Mouse (Mus musculus) regulatory T cell (primary cell): ENCODE data around the gene Mrpl52.

Experiments
- in situ Hi-C: fragments of 300-600 bp; cut with MboI, MseI; formaldehyde crosslinking; loops from one replicate; pipeline ENCODE4 v1.15.1; 2025; ENCODE audit warnings: high pct_unique_total_duplicates

The Mrpl52 gene

DNA sequence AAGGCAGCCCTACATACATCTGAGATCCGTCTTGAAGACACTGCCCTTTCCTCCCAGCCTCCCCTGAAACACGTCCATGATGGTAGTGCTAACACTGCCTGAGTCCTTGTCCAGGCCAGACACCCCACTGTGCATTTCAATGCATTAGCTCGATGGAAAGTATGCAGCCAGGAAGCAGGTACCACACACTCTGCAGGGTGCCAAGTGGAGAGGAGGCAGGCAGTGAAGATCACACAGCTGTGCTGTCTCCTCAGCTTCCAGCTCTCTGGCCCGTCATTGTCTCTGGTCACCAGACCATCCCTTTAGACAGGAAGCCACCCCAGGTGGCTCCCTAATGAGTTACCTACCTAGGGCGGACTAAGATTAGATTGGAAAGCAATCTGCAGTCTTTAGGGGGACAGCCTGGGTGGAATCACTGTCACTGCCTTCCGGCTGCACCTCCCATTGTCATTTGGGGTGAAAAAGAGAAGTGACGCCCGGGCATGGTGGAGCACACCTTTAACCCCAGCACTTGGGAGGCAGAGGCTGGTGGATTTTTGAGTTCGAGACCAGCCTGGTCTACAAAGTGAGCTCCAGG, 14.6 kb upstream of the Mrpl52 start:
- in situ Hi-C loops = no loop called here

DNA sequence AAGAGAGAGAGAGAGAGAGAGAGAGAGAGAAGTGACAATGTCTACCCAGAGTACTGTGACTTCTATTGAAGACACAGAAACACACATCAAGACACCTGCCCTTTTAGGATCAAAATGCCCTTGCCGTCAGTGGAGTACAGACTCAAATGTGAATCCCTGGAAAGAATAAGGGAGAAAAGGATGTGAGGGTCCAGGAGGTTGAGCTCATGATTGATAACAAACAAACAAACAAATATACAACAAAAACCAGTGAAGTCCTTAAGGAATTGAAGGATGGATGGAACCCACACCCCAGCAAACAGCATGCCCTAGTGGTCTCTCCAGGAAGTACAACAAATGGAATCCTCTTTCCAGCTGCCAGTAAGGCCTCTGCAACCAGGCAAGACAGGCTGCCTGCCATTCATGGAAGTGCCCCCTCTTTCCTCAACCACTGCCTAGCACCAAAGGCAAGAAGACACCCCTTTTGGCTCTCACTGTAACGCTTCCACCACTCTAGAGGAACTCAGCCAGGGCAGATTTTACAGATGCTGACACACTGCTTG, 14.0 kb upstream of the Mrpl52 start:
- in situ Hi-C loops = no loop called here

DNA sequence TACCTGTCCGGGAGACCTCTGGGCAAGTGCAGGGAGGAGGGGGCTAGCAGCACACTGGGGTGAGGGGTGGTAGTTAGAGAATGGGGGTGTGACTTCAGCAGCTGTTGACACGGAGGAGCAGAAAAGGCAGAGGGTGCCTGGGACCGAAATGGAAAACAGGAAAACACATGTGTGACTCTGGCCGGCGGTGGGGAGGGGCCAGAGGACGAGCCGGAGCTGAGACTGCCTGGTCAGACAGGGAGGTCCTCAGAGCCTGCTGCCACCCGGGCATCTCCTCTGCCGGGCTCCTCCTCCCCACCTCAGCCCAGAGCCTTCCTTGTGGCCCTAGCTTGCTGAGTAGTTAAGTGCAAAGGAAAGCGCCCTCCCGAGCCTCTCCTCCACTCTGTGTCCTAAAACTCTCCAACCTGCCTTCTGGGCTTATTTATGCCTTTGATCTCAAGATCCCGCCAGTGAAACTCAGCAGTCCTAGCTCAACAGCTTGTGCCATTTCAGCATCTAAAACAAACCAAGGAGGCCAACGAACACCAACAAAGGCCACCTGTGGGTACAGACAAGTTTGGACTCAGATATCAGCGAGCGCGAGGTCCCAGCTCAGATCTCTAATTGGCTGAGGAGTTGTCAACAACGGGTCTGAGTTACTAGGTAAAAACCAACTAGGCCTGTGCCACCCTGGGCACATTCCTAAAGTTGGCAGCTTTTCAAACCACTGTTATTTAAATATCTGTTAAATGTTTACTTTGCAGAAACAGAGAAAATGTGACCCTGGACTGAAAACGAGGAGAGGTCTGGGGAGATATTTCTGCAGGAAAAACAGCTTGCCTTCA, 12.6 kb upstream of the Mrpl52 start:
- in situ Hi-C loops = no loop called here

DNA sequence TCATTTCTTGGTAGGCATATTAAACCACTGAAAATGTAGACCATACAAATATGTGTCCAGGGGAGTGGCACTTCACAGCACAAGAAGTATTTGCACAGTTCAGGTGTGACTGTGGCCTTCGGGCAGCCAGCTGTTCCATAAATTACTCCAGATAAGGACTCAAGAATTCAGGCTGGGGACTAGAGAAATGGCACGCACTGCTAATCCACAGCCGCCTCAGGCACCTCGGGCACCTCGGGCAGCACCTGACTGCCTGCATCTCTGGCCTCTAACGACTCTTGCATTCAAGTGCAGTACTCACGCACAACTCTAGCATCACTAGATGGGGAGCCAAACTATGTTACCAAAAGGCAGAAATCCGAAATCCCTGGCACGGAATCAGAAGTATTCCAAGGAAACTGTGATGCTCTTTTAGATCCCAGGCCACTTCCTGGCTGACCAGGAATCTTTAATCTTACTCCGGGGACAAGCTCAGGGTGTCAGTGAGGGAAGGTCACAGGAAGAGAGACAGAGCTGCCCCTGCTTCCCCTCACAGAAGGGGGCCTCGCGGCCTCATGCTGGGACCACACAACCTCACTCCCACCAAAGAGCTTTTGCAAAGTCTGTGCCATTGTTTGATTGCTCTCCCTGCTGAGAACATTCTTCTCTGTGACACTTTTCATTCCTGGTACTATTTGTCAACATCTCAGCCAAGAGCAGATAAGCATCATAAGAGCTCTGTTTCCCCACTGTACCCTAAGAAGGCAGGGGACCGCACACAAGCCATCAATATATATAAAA, 11.3 kb upstream of the Mrpl52 start:
- in situ Hi-C loops = no loop called here

DNA sequence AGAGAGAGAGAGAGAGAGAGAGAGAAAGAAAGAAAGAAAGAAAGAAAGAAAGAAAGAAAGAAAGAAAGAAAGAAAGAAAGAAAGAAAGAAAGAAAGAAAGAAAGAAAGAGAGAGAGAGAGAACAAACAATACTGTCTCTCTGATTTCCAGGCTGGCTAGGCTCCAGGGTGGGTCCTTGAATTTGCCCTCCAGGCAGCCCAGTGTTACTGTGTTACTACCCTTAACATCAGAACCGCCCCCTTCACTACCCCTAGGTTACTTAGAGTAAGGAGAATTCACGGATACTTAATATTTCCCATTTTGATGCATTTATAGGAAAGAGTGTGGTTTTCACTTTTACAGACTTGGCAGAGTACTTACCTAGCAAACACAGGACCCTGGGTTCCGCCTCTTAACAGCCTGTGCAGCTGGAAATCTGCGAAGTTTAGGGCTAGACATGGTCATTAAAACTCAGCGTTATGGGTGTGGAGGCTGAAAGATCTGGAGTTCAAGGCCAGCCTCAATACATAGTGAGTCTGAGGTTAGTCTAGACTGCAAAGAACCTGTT, 10.4 kb upstream of the Mrpl52 start:
- in situ Hi-C loops = no loop called here

DNA sequence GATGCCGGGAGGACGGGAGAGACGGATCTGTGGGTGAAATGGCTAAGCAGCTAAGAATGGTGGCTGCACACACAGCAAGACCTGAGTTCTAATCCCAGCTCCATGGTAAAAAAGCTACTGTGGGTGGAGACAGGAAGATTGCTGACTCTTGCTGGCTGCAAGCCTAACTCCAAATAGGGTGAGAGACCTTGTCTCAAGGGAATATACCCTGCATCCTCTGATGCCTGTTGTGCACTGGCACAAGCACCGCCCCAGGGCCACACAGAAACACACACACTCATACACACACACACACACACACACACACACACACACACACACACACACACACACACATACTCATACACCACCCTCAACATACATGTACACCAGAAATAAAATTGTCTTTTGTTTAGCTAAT, 9.9 kb upstream of the Mrpl52 start:
- in situ Hi-C loops = no loop called here

DNA sequence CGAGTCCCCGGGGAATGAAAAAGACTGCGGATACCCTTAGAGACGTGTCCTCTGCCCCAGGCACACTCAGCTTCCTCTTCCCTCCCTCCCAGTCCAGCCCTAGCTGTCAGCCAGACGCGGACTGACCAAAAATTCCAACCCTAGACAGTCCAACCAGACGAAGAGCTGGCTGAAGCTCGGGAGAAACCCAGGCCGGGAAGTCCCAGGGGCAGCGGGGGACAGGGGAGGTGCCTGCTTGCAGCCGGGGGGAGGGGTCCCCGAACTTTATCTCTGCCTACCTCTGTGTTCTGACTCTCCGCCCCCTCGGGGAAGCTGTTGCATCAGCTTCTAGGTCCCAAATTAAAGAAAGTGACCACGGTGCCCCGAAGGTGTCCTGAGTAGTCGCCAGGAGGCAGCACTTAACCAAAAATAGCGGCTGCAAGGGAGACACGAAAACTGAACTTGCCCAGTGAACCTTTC, 9.1 kb upstream of the Mrpl52 start, which contains the start of gene Slc7a7:
Gene Slc7a7 (minus strand): TSS at position 158 of the 459 bp plus-strand sequence.
- in situ Hi-C loops = no loop called here

DNA sequence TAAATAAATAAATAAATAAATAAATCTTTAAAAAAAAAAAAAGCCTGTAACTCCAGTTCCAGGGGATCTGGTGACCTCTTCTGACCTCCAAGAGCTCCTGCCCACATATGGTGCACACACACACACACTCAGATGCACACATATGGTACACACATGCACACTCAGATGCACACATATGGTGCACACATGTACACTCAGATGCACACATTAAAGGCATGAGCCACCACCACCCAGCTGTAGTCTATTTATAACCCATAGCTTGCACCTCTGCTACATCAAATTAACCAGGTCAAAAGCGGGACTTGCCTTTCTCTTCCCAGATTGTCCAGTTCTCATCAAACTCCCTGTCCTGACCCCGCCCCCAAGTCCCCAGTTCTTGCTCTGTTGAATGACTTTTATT, 5.7 kb upstream of the Mrpl52 start:
- in situ Hi-C loops = loop anchor here (5.0 kb wide), 1 partner anchor 91 kb away; no protein-coding TSS in a partner anchor

DNA sequence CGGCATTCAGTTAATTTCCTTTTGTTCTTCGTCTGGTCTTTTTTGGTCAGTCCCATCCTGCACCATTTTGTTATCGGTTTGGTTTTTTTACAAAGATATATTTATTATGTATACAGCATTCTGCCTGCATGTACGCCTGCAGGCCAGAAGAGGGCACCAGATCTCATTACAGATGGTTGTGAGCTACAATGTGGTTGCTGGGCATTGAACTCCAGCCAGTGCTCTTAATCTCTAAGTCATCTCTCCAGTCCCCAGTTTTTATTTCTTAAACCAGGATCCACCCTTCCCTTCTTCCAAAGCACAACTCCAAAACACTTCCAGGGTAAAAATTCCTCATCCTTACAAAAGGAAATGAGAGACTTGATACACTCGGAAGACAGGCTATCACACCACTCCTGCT, 3.3 kb upstream of the Mrpl52 start:
- in situ Hi-C loops = loop anchor here (5.0 kb wide), 1 partner anchor 89 kb away; no protein-coding TSS in a partner anchor

DNA sequence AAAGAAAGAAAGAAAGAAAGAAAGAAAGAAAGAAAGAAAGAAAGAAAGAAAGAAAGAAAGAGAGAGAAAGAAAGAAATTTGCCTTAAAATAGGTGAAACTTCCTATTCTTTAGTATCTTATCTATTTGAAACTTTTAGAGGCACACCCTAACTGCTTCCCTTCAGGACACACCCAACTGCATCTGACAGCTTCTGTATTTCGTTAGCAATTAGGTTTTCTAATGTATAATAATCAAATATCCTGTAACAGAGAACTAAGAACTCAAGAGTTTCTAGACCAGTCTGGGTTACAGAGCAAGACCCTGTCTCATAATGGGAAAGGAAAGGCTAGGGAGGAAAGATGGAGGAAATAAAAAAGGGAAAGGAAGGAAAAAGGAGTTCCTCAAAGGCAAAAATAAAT, 2.1 kb upstream of the Mrpl52 start:
- in situ Hi-C loops = loop anchor here (5.0 kb wide), 2 partner anchors 88 to 192 kb away; no protein-coding TSS in a partner anchor

DNA sequence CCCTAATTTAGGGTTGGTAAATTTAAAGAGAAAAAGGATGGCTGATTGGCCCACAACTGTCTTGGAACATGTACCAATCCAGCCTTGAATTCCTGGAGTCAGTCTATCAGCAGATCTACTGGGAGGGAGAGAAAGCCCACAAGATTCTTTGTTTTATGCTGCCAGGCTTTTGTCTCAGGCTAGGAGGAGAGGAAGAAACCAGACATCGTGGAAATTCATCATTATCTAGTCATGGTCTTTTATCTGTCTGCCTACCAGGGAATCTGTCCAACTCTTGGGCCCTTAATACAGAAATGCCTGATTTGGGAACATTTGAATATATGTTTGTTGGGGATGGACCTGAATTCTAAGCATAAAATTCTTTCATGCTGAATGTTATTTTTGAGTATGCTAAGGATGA, 1.2 kb upstream of the Mrpl52 start:
- in situ Hi-C loops = loop anchor here (5.0 kb wide), 1 partner anchor 193 kb away; no protein-coding TSS in a partner anchor

DNA sequence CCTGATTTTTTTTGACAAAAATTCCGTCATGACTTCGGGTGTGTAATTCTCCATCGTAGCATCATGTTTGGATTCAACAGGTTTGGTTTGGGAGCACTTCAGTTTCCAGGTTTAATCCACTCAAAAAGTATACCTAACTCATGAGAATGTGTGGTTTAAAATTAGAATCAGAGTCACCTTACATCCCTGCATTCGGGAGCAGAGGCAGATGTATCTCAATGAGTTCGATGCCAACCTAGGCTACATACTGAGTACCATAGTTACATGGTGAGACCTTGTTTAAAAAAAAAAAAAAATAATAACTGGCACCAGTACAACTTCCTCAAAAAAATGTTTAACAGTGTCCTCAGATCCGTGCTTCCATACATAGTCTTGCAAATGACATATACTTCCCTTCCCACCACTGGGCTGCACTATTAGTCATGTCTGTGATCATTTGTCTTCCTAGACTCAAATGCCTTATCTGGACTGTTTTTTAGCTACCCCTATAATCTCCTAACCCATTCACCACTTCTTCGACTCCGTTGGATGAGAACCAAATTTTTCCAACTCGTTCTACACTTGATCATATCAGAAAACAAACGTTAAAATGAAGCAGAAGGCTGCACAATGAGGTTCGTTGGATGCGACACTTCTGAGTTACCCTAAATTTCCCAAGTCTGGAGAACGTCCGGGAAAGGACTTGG, 563 bp upstream of the Mrpl52 start:
- in situ Hi-C loops = loop anchor here (5.0 kb wide), 1 partner anchor 194 kb away; no protein-coding TSS in a partner anchor

DNA sequence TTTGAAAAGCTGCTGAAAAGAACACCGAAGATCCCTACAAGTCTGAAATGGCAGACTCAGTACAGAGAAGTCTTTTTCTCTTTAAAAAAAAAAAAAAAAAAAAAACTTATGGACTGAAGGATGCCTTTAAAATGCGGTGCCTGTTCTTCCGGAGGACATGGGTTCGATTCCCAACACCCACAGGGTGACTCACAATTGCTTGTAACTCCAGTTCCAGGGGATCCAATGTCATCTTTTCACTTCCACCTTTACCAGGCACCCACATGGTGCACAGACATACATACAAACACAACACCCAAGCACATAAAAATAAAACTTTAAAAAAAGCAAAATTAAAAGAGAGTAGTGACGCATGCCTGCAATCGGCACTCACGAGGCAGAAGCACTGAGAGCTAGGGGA, 987 bp downstream of the Mrpl52 start:
- in situ Hi-C loops = loop anchor here (5.0 kb wide), 1 partner anchor 195 kb away; no protein-coding TSS in a partner anchor

DNA sequence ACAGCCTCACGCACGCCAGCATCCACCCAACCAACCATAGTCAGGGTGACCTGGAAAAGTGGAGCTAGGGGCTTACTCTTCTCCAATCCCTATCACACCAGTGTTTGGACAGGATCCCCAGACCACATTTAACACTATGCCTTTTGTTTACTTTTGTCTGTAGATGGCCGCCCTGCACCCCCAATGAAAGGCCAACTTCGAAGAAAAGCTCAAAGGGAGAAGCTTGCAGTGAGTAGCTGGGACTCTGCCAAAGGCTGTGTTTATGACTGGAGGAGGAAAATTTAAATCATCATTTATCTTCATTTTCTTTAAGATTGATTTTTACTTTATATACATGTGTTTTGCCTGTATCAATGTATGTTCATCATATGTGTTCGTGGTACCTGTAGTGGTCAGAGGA, 1.7 kb downstream of the Mrpl52 start:
- in situ Hi-C loops = loop anchor here (5.0 kb wide), 1 partner anchor 196 kb away; no protein-coding TSS in a partner anchor

DNA sequence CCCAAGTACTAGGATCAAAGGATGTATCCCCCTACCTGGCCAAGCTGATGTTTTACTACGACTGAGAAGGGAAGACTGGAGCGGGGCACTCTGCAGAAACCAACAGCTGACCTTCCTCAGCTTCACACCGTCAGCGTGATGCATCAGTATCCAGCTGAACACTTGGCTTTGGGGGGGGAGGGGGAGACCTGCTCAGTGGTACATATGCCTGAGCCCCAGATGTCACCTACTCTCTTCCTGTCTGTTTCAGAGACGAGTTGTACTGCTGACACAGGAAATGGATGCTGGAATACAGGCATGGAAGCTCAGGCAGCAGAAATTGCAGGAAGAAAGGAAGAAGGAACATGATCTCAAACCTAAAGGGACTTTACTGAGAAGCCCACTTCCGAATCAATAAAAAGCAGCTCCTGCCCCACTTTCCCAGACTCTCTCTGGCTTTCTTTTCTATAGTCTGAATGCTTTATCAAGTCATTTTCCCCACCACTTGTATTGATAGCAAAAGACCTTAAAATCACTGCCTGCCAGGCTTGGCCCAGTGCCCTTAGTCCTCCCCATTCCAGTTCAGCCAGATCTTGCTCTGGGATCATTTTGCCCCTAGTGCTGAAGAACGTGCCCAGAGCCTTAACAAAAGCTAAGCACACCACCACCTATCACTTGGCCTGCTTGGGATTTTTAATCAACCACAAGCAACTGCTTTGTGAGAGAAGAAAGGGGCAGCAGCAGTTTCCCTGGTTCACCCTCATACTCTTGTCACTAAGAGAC, 2.8 kb downstream of the Mrpl52 start:
- in situ Hi-C loops = loop anchor here (5.0 kb wide), 1 partner anchor 197 kb away; no protein-coding TSS in a partner anchor

DNA sequence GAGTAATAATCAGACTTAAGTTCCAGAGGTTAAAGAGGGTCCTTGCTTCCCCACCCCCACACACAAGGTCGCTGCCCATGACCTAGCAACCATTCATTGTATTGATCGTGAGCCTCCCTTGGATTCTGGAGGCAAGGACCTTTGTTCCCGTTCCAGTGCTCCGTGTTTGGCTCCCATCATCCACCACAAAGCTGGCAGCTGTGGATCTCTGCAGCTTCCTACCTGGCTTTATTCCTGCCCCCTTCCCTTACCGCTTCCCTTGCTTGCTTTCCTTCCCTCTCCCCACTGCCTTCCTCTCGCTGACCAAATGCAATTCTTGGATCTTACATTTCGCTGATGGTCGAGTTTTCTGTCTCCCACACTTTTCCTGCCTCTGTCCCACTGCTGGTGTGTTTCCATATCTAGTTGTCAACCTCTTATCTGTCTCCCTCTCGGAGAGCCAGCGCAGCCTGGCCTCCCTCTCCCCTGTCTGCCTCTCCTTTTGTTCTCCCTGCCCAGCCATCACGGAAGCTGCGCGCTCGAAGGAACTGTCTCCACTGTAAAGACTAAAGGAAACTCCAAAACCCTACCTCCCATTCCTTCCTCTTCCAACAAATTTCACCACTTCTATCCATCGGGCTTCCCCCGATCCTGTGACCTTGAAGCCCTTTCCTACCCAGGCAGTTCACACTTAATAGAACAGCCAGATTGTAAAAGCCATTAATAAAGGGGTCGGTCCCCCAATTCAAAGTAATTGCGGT, 3.9 kb downstream of the Mrpl52 start:
- in situ Hi-C loops = no loop called here

DNA sequence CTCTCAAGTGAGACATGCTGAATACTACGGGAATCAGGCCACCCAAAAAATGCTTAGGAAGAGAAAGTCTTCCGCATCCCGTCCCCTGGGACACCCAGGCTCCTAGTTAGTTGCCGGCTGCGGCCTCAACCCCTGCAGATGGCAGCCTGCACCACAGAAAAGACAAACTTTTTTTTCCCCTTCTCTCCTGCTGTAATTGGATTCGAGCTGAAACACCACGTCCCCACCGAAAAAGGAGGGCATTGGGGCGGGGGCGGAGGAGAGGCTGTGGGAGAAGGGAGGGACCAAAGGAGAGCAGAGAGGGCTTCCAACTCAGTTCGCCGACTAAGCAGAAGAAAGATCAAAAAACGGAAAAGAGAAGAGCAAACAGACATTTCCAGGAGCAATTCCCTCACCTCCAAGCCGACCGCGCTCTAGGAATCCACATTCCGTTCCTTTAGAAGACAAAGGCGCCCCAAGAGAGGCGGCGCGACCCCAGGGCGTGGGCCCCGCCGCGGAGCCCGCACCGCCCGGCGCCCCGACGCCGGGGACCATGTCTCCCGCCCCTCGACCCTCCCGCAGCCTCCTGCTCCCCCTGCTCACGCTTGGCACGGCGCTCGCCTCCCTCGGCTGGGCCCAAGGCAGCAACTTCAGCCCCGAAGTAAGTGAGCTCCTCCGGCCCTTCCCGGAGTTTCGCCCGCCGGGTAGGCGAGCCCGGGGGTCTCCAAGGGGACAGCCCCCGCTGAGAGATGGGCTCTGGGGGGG, 4.8 kb downstream of the Mrpl52 start, which contains the start of gene Mmp14:
Gene Mmp14 (plus strand): TSS at position 279 of the 744 bp plus-strand sequence.
- in situ Hi-C loops = no loop called here

DNA sequence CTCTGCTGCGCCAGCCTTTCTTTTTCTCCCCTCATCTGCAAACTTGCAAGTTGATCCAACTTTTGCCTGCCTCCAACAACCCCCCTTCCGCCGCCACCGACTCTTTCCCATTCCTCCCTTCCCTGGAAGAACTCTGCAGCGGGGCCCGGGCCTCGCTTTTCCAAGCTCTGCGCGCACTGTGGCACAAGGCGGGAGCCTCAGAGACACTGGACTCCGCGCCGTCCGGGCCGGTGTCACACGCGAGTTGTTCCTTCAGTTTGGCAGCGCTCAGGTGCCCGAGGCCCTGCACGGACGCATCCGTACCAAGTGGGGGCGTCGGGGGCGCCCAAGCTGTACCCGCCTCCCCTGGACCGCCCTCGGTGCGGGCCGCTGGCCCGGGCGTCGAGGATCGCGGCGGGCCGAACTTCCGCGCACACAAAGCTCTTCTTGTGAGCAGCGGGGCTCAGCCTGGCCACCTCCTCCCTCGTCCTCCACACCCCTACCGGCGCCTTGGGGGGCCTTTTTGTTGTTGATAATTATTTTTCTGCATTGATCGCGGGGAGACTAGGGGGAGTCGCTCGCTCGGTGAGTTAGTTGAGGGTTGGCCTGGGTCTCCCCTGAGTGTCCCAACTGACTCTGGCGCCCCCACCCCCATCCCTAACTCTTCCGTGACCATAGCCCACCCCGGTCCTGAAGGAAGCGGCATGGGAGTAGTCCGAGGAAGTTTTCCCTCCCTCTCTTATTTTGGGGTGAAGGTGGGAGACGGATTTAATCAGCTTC, 5.5 kb downstream of the Mrpl52 start:
- in situ Hi-C loops = no loop called here
